Mouse (Mus musculus): ENCODE data around the gene Inpp4a.

- no peak for TF ChIP-seq CTCF (IDR thresholded peaks at IDR 0.05; ENCODE audit: low read depth, low read length)
- no peak for TF ChIP-seq GATA1 (IDR thresholded peaks at IDR 0.05; ENCODE audit: borderline replicate concordance, low read length)
- no peak for TF ChIP-seq GATA2 (IDR thresholded peaks at IDR 0.05; ENCODE audit: borderline replicate concordance, low read depth, low read length)
- no peak for TF ChIP-seq TAL1 (conservative IDR thresholded peaks at IDR 0.05; ENCODE audit: low read depth, low read length)
- TF ChIP-seq POLR2AphosphoS5 (IDR thresholded peaks at IDR 0.05; ENCODE audit: insufficient replicate concordance, low read depth, low read length) = no peak
Observed at GRCm38 (mm10) chr1:37399734-37400133, 100.1 kb downstream of the Inpp4a start.
